Mouse (Mus musculus): ENCODE results near the gene Lsm11.

DNA sequence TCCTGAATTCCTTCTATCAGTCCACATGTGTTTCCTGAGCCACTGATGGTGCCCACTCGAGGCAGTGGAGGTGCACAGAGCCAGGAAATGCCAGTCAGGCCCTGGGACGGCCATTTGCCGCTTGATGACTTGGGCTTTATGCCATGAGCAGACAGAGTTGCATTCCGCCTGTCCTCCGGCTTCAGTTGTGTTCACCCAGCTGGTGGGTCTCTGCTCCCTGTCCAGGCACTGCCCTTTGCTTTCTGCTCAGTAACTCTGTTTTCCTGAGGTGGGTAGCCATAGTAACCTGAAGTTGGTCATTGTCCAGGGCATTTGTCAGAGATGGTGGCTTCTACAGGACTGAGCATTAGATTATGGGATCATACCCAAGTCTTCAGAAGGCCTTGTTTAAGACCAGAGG is 37.4 kb downstream of the Lsm11 start:
- TF ChIP-seq CTCF (IDR thresholded peaks at IDR 0.05; ENCODE audit: low read depth, low read length) = no peak
- no peak for TF ChIP-seq EP300 (IDR thresholded peaks at IDR 0.05; ENCODE audit: insufficient read depth, low read depth, low read length)
- TF ChIP-seq POLR2A (IDR thresholded peaks at IDR 0.05; ENCODE audit: insufficient read depth, low read length) = no peak
